Mouse (Mus musculus) forebrain, embryonic 15.5 days (tissue): ENCODE data around the gene H2-Q7. TPM values are rescaled to one million over a fixed set of nuclear protein-coding genes. Genes with fewer than 3 reads are reported as not detected.
"Not testable (repeated sequence)": the region's sequence is repeated elsewhere in the genome, so short reads cannot be mapped to it uniquely, and the experiment has no call there.

ENCODE experiments used
- ATAC-seq: fragments of 200-750 bp; cut with Nextera tagmentation; replicated peaks from 2 replicates; pipeline ENCODE4 v1.8.0; 2017; ENCODE audit warnings: mild to moderate bottlenecking, moderate TSS enrichment, moderate library complexity
- H3K27ac ChIP-seq: fragments of 300-500 bp; sonication (generic); replicated peaks from 2 replicates; pipeline ENCODE4 v1.5.1; 2015; ENCODE audit warnings: mild to moderate bottlenecking, inconsistent platforms
- H3K27me3 ChIP-seq: fragments of 300-500 bp; sonication (generic); 2 replicates; pipeline ENCODE4 v1.6.1; 2015; ENCODE audit warnings: inconsistent platforms
- H3K36me3 ChIP-seq: fragments of 300-500 bp; sonication (generic); 2 replicates; pipeline ENCODE4 v1.6.1; 2015; ENCODE audit warnings: mild to moderate bottlenecking, inconsistent platforms
- H3K4me1 ChIP-seq: fragments of 300-500 bp; sonication (generic); 2 replicates; pipeline ENCODE4 v1.6.1; 2015; ENCODE audit warnings: inconsistent platforms
- H3K4me2 ChIP-seq: fragments of 300-500 bp; sonication (generic); replicated peaks from 2 replicates; pipeline ENCODE4 v1.6.1; 2015; ENCODE audit warnings: mild to moderate bottlenecking, inconsistent platforms
- H3K4me3 ChIP-seq: fragments of 300-500 bp; sonication (generic); 2 replicates; pipeline ENCODE4 v1.5.1; 2015; ENCODE audit warnings: mild to moderate bottlenecking, inconsistent platforms
- H3K9ac ChIP-seq: fragments of 300-500 bp; sonication (generic); replicated peaks from 2 replicates; pipeline ENCODE4 v1.6.1; 2015; ENCODE audit warnings: mild to moderate bottlenecking, inconsistent platforms
- H3K9me3 ChIP-seq: fragments of 300-500 bp; sonication (generic); 2 replicates; pipeline ENCODE4 v1.6.1; 2016; ENCODE audit warnings: inconsistent platforms
- WGBS: fragments of 180-500 bp; shearing (Covaris S2); methylation state at CpG from one replicate; pipeline ENCODE4 v1.1.7; 2015; ENCODE audit warnings: mixed read lengths; 5-methylcytosine and 5-hydroxymethylcytosine counted together
- polyA plus RNA-seq: library from polyadenylated mRNA; unstranded; fragments of >200 nt; fragmentation: Nextera tagmentation; extraction: Ambion mirVana; gene quantifications from 2 replicates; pipeline ENCODE4 v1.2.1, GENCODE M21; 2015

H2-Q7 gene
- polyA plus RNA-seq, 1 experiment from 2014 or later, result 1.2 TPM

- H3K9me3 ChIP-seq, H3K4me1 ChIP-seq, H3K36me3 ChIP-seq, H3K4me3 ChIP-seq, ATAC-seq, H3K9ac ChIP-seq, H3K27ac ChIP-seq: not testable (repeated sequence)
- Histone ChIP-seq H3K4me2 (0 out of 2 replicates have a peak overlapping the region, but pooled peaks have one; percentile 95), H3K27me3 (peaks cover 12% of the 10 kb centered on the region)
- WGBS, result 48% methylated on average over 27 of the region's 27 CpGs
These were observed 1.1 kb downstream of the H2-Q7 start for GRCm38 (mm10) chr17:35439925-35440645.

- not testable (repeated sequence) for H3K9me3 ChIP-seq, H3K4me1 ChIP-seq, H3K9ac ChIP-seq, H3K36me3 ChIP-seq, ATAC-seq, H3K4me3 ChIP-seq, H3K4me2 ChIP-seq, H3K27ac ChIP-seq
- WGBS, result 100% methylated on average over 2 of the region's 2 CpGs
- peaks cover 12% of the 10 kb centered on the region for H3K27me3 ChIP-seq
These were observed 3.4 kb downstream of the H2-Q7 start for GRCm38 (mm10) chr17:35442376-35442775.

- not testable (repeated sequence) for H3K36me3 ChIP-seq, H3K9me3 ChIP-seq, H3K27ac ChIP-seq, H3K4me2 ChIP-seq, H3K27me3 ChIP-seq, H3K9ac ChIP-seq, H3K4me1 ChIP-seq, ATAC-seq, H3K4me3 ChIP-seq
- WGBS, result 87% methylated on average over 2 of the region's 2 CpGs
These were observed 5.6 kb downstream of the H2-Q7 start for GRCm38 (mm10) chr17:35444510-35444909.

- H3K4me3 ChIP-seq, ATAC-seq, H3K27me3 ChIP-seq, H3K36me3 ChIP-seq, H3K4me2 ChIP-seq, H3K4me1 ChIP-seq, H3K27ac ChIP-seq, H3K9ac ChIP-seq, H3K9me3 ChIP-seq: not testable (repeated sequence)
- no CpG with 5 or more reads among the region's 1 CpGs for WGBS
These were observed 19.3 kb downstream of the H2-Q7 start for GRCm38 (mm10) chr17:35458247-35458646.

GRCm38 (mm10) chr17:35460513-35461341, 21.8 kb downstream of the H2-Q7 start:
- H3K4me2 ChIP-seq, H3K4me1 ChIP-seq, H3K27me3 ChIP-seq, H3K4me3 ChIP-seq, H3K9ac ChIP-seq, H3K9me3 ChIP-seq, H3K36me3 ChIP-seq, H3K27ac ChIP-seq: not testable (repeated sequence)
- peak; percentile 68 for ATAC-seq
- 80% methylated on average over 2 of the region's 9 CpGs for WGBS

GRCm38 (mm10) chr17:35465651-35466050, 26.7 kb downstream of the H2-Q7 start:
- not testable (repeated sequence) for H3K9me3 ChIP-seq, H3K4me1 ChIP-seq, H3K4me3 ChIP-seq, H3K27ac ChIP-seq, H3K9ac ChIP-seq, H3K36me3 ChIP-seq, ATAC-seq, H3K4me2 ChIP-seq
- WGBS, result 9% methylated on average over 8 of the region's 8 CpGs
- peaks cover 22% of the 10 kb centered on the region for H3K27me3 ChIP-seq

- H3K9ac ChIP-seq, H3K4me3 ChIP-seq, H3K4me2 ChIP-seq, H3K36me3 ChIP-seq, ATAC-seq, H3K9me3 ChIP-seq, H3K27ac ChIP-seq: not testable (repeated sequence)
- 73% methylated on average over 3 of the region's 3 CpGs for WGBS
- Histone ChIP-seq H3K27me3 (peaks cover 25% of the 10 kb centered on the region), H3K4me1 (peaks cover 11% of the 10 kb centered on the region)
These were observed 30.0 kb downstream of the H2-Q7 start for GRCm38 (mm10) chr17:35468936-35469335.

GRCm38 (mm10) chr17:35469842-35470751, 31.1 kb downstream of the H2-Q7 start, which contains the start of gene H2-Q10:
H2-Q10 (plus strand) TSS chr17:35470089.
- peak within 1 kb of the TSS; percentile 60 for H3K4me2 ChIP-seq
- H3K27ac ChIP-seq, result no peak within 1 kb of the TSS
- 1% methylated on average over 80 of the region's 80 CpGs for WGBS
- no peak within 1 kb of the TSS for H3K9ac ChIP-seq
- H3K4me1 ChIP-seq, result peaks cover 11% of the 10 kb centered on the region
- ATAC-seq, result no peak
- peak within 1 kb of the TSS; percentile 39 for H3K4me3 ChIP-seq
- no peaks in the 10 kb centered on the region for H3K9me3 ChIP-seq
- peaks cover 25% of the 10 kb centered on the region for H3K27me3 ChIP-seq
- no peaks in the 10 kb centered on the region for H3K36me3 ChIP-seq

- H3K27me3 ChIP-seq, result no peaks in the 10 kb centered on the region
- WGBS, result 1% methylated on average over 9 of the region's 9 CpGs
These were observed 45.1 kb downstream of the H2-Q7 start for GRCm38 (mm10) chr17:35484066-35484465.

GRCm38 (mm10) chr17:35485702-35486101, 46.7 kb downstream of the H2-Q7 start:
- no peak for ATAC-seq
- H3K9ac ChIP-seq, result no peak overlapping the region
- H3K4me2 ChIP-seq, result no peak overlapping the region
- no peak overlapping the region for H3K4me3 ChIP-seq
- H3K27me3 ChIP-seq, result no peaks in the 10 kb centered on the region
- H3K9me3 ChIP-seq, result no peaks in the 10 kb centered on the region
- WGBS, result 39% methylated on average over 4 of the region's 4 CpGs
- no peak overlapping the region for H3K27ac ChIP-seq
- H3K4me1 ChIP-seq, result no peaks in the 10 kb centered on the region
- H3K36me3 ChIP-seq, result no peaks in the 10 kb centered on the region

More at GRCm38 (mm10) chr17:35484066-35484465, 45.1 kb downstream of the H2-Q7 start:
- no peaks in the 10 kb centered on the region for H3K4me1 ChIP-seq
- H3K4me2 ChIP-seq, result no peak overlapping the region
- no peak overlapping the region for H3K9ac ChIP-seq
- H3K4me3 ChIP-seq, result no peak overlapping the region
- no peak overlapping the region for H3K27ac ChIP-seq
- H3K36me3 ChIP-seq, result no peaks in the 10 kb centered on the region
- ATAC-seq, result no peak
- no peaks in the 10 kb centered on the region for H3K9me3 ChIP-seq

- 70% methylated on average over 10 of the region's 10 CpGs for WGBS
- Histone ChIP-seq H3K9ac (no peak overlapping the region), H3K4me2 (no peak overlapping the region), H3K9me3 (no peaks in the 10 kb centered on the region), H3K27ac (no peak overlapping the region), H3K27me3 (no peaks in the 10 kb centered on the region), H3K4me3 (no peak overlapping the region), H3K4me1 (no peaks in the 10 kb centered on the region), H3K36me3 (no peaks in the 10 kb centered on the region)
- no peak for ATAC-seq
These were observed 47.8 kb downstream of the H2-Q7 start for GRCm38 (mm10) chr17:35486726-35487125.

- no peaks in the 10 kb centered on the region for H3K36me3 ChIP-seq
- H3K4me1 ChIP-seq, result no peaks in the 10 kb centered on the region
- no peaks in the 10 kb centered on the region for H3K9me3 ChIP-seq
- H3K9ac ChIP-seq, result no peak overlapping the region
- WGBS, result 92% methylated on average over 2 of the region's 2 CpGs
- no peaks in the 10 kb centered on the region for H3K27me3 ChIP-seq
- no peak overlapping the region for H3K4me2 ChIP-seq
- H3K27ac ChIP-seq, result no peak overlapping the region
- H3K4me3 ChIP-seq, result no peak overlapping the region
- no peak for ATAC-seq
These were observed 49.1 kb downstream of the H2-Q7 start for GRCm38 (mm10) chr17:35488041-35488440.
